Mouse (Mus musculus) embryonic fibroblast, embryonic 13.5 days (primary cell): Measurements from ENCODE around the gene Ccdc24.

Experiments used
- CTCF ChIP-seq: IDR thresholded peaks from 2 replicates; pipeline ENCODE4 v1.5.1; 2011; ENCODE audit warnings: mild to moderate bottlenecking, control low read depth, low read length, moderate library complexity, borderline replicate concordance; ENCODE audit not compliant: insufficient read depth
- POLR2A ChIP-seq: IDR thresholded peaks from 2 replicates; pipeline ENCODE4 v1.6.1; 2011; ENCODE audit warnings: low read depth, mild to moderate bottlenecking, control low read depth, low read length, moderate library complexity

DNA sequence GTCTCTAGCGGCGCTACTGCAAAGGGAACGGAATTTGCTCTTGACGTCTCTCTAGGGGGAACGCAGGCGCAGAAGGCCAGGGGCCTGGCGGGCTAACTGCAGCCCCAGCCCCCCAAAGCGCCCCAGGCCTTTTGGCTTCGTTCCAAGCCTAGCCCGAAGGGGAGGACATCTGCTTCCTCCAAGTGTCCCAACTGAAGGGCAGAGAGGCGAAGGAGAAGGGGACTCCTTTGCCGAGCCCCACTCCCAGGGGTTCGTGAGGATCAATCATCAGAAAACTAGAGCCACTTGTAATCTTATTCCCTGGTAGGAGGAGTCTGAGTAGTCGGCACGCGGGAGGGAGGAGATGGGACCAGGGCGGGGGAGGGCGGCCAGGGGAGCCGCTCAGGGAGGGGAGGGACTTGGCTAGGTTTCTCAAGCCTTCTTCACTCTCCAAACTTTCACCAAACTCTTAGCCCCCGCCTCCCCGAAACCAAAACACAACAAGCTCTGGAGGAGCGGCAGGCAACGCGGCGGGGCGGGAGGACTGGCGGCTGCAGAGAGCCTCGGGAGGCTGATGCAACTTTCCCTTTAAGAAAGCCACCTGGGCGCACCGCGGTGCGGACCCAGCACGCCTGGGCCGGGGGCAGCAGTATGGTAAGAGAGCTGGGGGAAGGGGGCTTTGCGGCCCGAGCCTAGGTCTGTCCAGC lies 37.4 kb downstream of the Ccdc24 start:
- no peak for TF ChIP-seq CTCF
- TF ChIP-seq POLR2A = peak; percentile 62
